Mouse (Mus musculus) G1E-ER4 (cell line): Measurements from ENCODE around the gene Gal3st4. TPM values are rescaled to one million over a fixed set of nuclear protein-coding genes. Genes with fewer than 3 reads are reported as not detected.

Experiments
- GATA1 ChIP-seq: IDR thresholded peaks from one replicate; pipeline ENCODE4 v1.8.0; 2012; ENCODE audit warnings: low read length, inconsistent platforms
- polyA plus RNA-seq: library from polyadenylated mRNA; stranded (reverse); fragments of >175 nt; gene quantifications from 2 replicates; pipeline ENCODE4 v1.2.3, GENCODE M21; 2012

The Gal3st4 gene
- polyA plus RNA-seq, result not detected in 2 replicates

- TF ChIP-seq GATA1, result no peak
Measured at GRCm38 (mm10) chr5:138272409-138272923, at the start of gene Gal3st4. TSS of gene Gal3st4 (minus strand) at chr5:138272840.

- no peak for TF ChIP-seq GATA1
Measured at GRCm38 (mm10) chr5:138312795-138313194, 40.2 kb upstream of the Gal3st4 start.

GRCm38 (mm10) chr5:138299613-138300012, 27.0 kb upstream of the Gal3st4 start:
- no peak for TF ChIP-seq GATA1

- no peak for TF ChIP-seq GATA1
Measured at GRCm38 (mm10) chr5:138294158-138294557, 21.5 kb upstream of the Gal3st4 start.

GRCm38 (mm10) chr5:138291638-138292037, 19.0 kb upstream of the Gal3st4 start:
- TF ChIP-seq GATA1, result no peak

GRCm38 (mm10) chr5:138287861-138288260, 15.2 kb upstream of the Gal3st4 start:
- no peak for TF ChIP-seq GATA1

- no peak for TF ChIP-seq GATA1
Measured at GRCm38 (mm10) chr5:138283540-138283939, 10.9 kb upstream of the Gal3st4 start.

- TF ChIP-seq GATA1, result no peak
Measured at GRCm38 (mm10) chr5:138281798-138282197, 9.2 kb upstream of the Gal3st4 start.

GRCm38 (mm10) chr5:138280829-138281228, 8.2 kb upstream of the Gal3st4 start:
- TF ChIP-seq GATA1, result no peak

GRCm38 (mm10) chr5:138280425-138280768, 7.8 kb upstream of the Gal3st4 start:
- no peak for TF ChIP-seq GATA1

- TF ChIP-seq GATA1, result no peak
Measured at GRCm38 (mm10) chr5:138279585-138280424, 7.2 kb upstream of the Gal3st4 start, which contains the start of the genes Gm43720, Gpc2 and Stag3. TSS of gene Gm43720 (minus strand) at chr5:138279958. TSS of gene Gpc2 (minus strand) at chr5:138280005. TSS of gene Stag3 (plus strand) at chr5:138280240.

GRCm38 (mm10) chr5:138277994-138278393, 5.4 kb upstream of the Gal3st4 start:
- TF ChIP-seq GATA1, result no peak

- no peak for TF ChIP-seq GATA1
Measured at GRCm38 (mm10) chr5:138275216-138276050, 2.8 kb upstream of the Gal3st4 start.

GRCm38 (mm10) chr5:138274186-138274585, 1.5 kb upstream of the Gal3st4 start:
- TF ChIP-seq GATA1, result no peak

GRCm38 (mm10) chr5:138271232-138271631, 1.4 kb downstream of the Gal3st4 start:
- no peak for TF ChIP-seq GATA1

- TF ChIP-seq GATA1, result no peak
Measured at GRCm38 (mm10) chr5:138268980-138269379, 3.7 kb downstream of the Gal3st4 start.
